ENCODE assay signal across 25 mouse cellular contexts in genomic region chr13:35870659-35871058, GRCm38 (mm10).
"Had no signal": no experiment of that assay in that cellular context is flagged by ENCODE, and none has a peak within 500 bp of the region (broad histone marks: within the 10 kb centered on the region; RNA-seq: fewer than 3 reads in every experiment).

No protein-coding gene starts in this region.

- H3K27me3 ChIP-seq: heart, embryonic 13.5 days; heart, embryonic 15.5 days; hindbrain, embryonic 13.5 days; hindbrain, embryonic 15.5 days; kidney, embryonic 15.5 days; limb, embryonic 12.5 days had no signal

- H3K4me3 ChIP-seq: gastrocnemius, adult 2 months; heart, embryonic 13.5 days; heart, embryonic 15.5 days; hindbrain, embryonic 13.5 days; hindbrain, embryonic 15.5 days; kidney, embryonic 15.5 days; layer of hippocampus, adult 2 months; left cerebral cortex, adult 2 months; limb, embryonic 10.5 days; limb, embryonic 12.5 days had no signal

- H3K4me2 ChIP-seq: heart, embryonic 11.5 days; heart, embryonic 13.5 days; heart, embryonic 15.5 days; hindbrain, embryonic 13.5 days; hindbrain, embryonic 15.5 days; kidney, embryonic 15.5 days; limb, embryonic 12.5 days had no signal

- H3K36me3 ChIP-seq: hindbrain, embryonic 15.5 days had no signal

- H3K9ac ChIP-seq: heart, embryonic 13.5 days; heart, embryonic 15.5 days; hindbrain, embryonic 13.5 days; hindbrain, embryonic 15.5 days; kidney, embryonic 15.5 days; limb, embryonic 12.5 days had no signal

- ATAC-seq: hindbrain, postnatal 0 days; intestine, embryonic 16.5 days had no signal

- DNase-seq: gastrocnemius, adult 2 months; gastrocnemius, postnatal 10 days; gastrocnemius, postnatal 25 days; heart, adult 18-20 months; heart, postnatal 14 days; heart, postnatal 36 days; kidney, adult 11 months; kidney, adult 2 months; kidney, adult 9 months; kidney, postnatal 14 days; kidney, postnatal 36 days; liver had no signal

- H3K4me1 ChIP-seq: hindbrain, embryonic 13.5 days; hindbrain, embryonic 15.5 days; kidney, embryonic 15.5 days; limb, embryonic 10.5 days had no signal

- H3K27ac ChIP-seq: gastrocnemius, adult 2 months; heart, embryonic 13.5 days; heart, embryonic 15.5 days; hindbrain, embryonic 13.5 days; hindbrain, embryonic 15.5 days; hindbrain, postnatal 0 days; kidney, embryonic 15.5 days; kidney, postnatal 0 days; layer of hippocampus, adult 2 months; left cerebral cortex, adult 2 months; limb, embryonic 10.5 days; limb, embryonic 12.5 days had no signal

- H3K9me3 ChIP-seq: heart, embryonic 13.5 days; heart, embryonic 15.5 days; hindbrain, embryonic 13.5 days; hindbrain, embryonic 15.5 days; kidney, embryonic 15.5 days; limb, embryonic 10.5 days; limb, embryonic 12.5 days had no signal
